Mouse (Mus musculus) forebrain, embryonic 13.5 days (tissue): ENCODE measurements around the gene P3h3. TPM values are rescaled to one million over a fixed set of nuclear protein-coding genes. Genes with fewer than 3 reads are reported as not detected.
"Not testable (repeated sequence)": the region's sequence is repeated elsewhere in the genome, so short reads cannot be mapped to it uniquely, and the experiment has no call there.

Experiments
- ATAC-seq: fragments of 200-750 bp; cut with Nextera tagmentation; 2 replicates; pipeline ENCODE4 v1.8.0; 2017
- H3K27ac ChIP-seq: fragments of 300-500 bp; sonication (generic); 2 replicates; pipeline ENCODE4 v1.5.1; 2015; ENCODE audit warnings: inconsistent platforms, mild to moderate bottlenecking, moderate library complexity
- H3K27me3 ChIP-seq: fragments of 300-500 bp; sonication (generic); 2 replicates; pipeline ENCODE4 v1.6.1; 2015; ENCODE audit warnings: mild to moderate bottlenecking, inconsistent platforms
- H3K36me3 ChIP-seq: fragments of 300-500 bp; sonication (generic); 2 replicates; pipeline ENCODE4 v1.6.1; 2015; ENCODE audit warnings: mild to moderate bottlenecking, inconsistent platforms; ENCODE audit not compliant: poor library complexity, severe bottlenecking
- H3K4me1 ChIP-seq: fragments of 300-500 bp; sonication (generic); 2 replicates; pipeline ENCODE4 v1.6.1; 2015; ENCODE audit warnings: inconsistent platforms
- H3K4me2 ChIP-seq: fragments of 300-500 bp; sonication (generic); 2 replicates; pipeline ENCODE4 v1.6.1; 2015; ENCODE audit warnings: inconsistent platforms, mild to moderate bottlenecking, moderate library complexity
- H3K4me3 ChIP-seq: fragments of 300-500 bp; sonication (generic); 2 replicates; pipeline ENCODE4 v1.5.1; 2015; ENCODE audit warnings: mild to moderate bottlenecking, inconsistent platforms
- H3K9ac ChIP-seq: fragments of 300-500 bp; sonication (generic); 2 replicates; pipeline ENCODE4 v1.6.1; 2015; ENCODE audit warnings: mild to moderate bottlenecking, inconsistent platforms
- H3K9me3 ChIP-seq: fragments of 300-500 bp; sonication (generic); replicated peaks from 2 replicates; pipeline ENCODE4 v1.6.1; 2016; ENCODE audit warnings: inconsistent platforms
- WGBS: fragments of 180-500 bp; shearing (Covaris S2); methylation state at CpG from one replicate; pipeline ENCODE4 v1.1.7; 2015; 5-methylcytosine and 5-hydroxymethylcytosine counted together
- polyA plus RNA-seq: library from polyadenylated mRNA; unstranded; fragments of >200 nt; fragmentation: Nextera tagmentation; extraction: Ambion mirVana; gene quantifications from 2 replicates; pipeline ENCODE4 v1.2.1, GENCODE M21; 2015

The P3h3 gene
- 11.4 and 12.4 TPM in 2 replicates for polyA plus RNA-seq

- peak; percentile 88 for ATAC-seq
- H3K4me2 ChIP-seq = peak within 1 kb of the TSS; percentile 76
- no peaks in the 10 kb centered on the region for H3K27me3 ChIP-seq
- H3K9ac ChIP-seq = peak within 1 kb of the TSS; percentile 97
- WGBS = under 1% methylated on average over 52 of the region's 86 CpGs
- no peaks in the 10 kb centered on the region for H3K9me3 ChIP-seq
- H3K4me3 ChIP-seq = peak within 1 kb of the TSS; percentile 77
- H3K27ac ChIP-seq = peak within 1 kb of the TSS; percentile 97
- peaks cover 20% of the 10 kb centered on the region for H3K36me3 ChIP-seq
- peaks cover 61% of the 10 kb centered on the region for H3K4me1 ChIP-seq
Measured at GRCm38 (mm10) chr6:124856916-124857839, at the start of gene P3h3. Gene P3h3 (minus strand): TSS chr6:124857752.

- Histone ChIP-seq H3K4me2 (peak overlapping the region; percentile 70), H3K27ac (peak overlapping the region; percentile 100), H3K9ac (peak overlapping the region; percentile 82), H3K4me3 (peak overlapping the region; percentile 45), H3K27me3 (peaks cover 3% of the 10 kb centered on the region), H3K36me3 (no peaks in the 10 kb centered on the region; the same call in 1 of the 2 replicates), H3K4me1 (peaks cover 33% of the 10 kb centered on the region), H3K9me3 (no peaks in the 10 kb centered on the region)
- WGBS = 28% methylated on average over 13 of the region's 16 CpGs
- peak; percentile 4; the same call in 1 of the 2 replicates for ATAC-seq
Measured at GRCm38 (mm10) chr6:124904991-124905860, 47.7 kb upstream of the P3h3 start.

GRCm38 (mm10) chr6:124904161-124904981 is 46.8 kb upstream of the P3h3 start:
- 4% methylated on average over 24 of the region's 24 CpGs for WGBS
- peak; percentile 79 for ATAC-seq

GRCm38 (mm10) chr6:124903580-124904151 is 46.1 kb upstream of the P3h3 start:
- Histone ChIP-seq H3K4me3 (peak overlapping the region; percentile 45), H3K27me3 (no peaks in the 10 kb centered on the region), H3K27ac (peak overlapping the region; percentile 100), H3K9me3 (no peaks in the 10 kb centered on the region), H3K4me1 (peaks cover 26% of the 10 kb centered on the region), H3K36me3 (no peaks in the 10 kb centered on the region; the same call in 1 of the 2 replicates), H3K4me2 (peak overlapping the region; percentile 70), H3K9ac (peak overlapping the region; percentile 82)
- under 1% methylated on average over 23 of the region's 23 CpGs for WGBS
- ATAC-seq = peak; percentile 86

More at GRCm38 (mm10) chr6:124904161-124904981, 46.8 kb upstream of the P3h3 start:
- Histone ChIP-seq H3K27me3 (no peaks in the 10 kb centered on the region), H3K4me2 (peak overlapping the region; percentile 70), H3K27ac (peak overlapping the region; percentile 100), H3K36me3 (no peaks in the 10 kb centered on the region; the same call in 1 of the 2 replicates), H3K4me3 (peak overlapping the region; percentile 45), H3K9ac (peak overlapping the region; percentile 82), H3K9me3 (no peaks in the 10 kb centered on the region), H3K4me1 (peaks cover 25% of the 10 kb centered on the region)

- Histone ChIP-seq H3K9ac (no peak overlapping the region), H3K27ac (0 out of 2 replicates have a peak overlapping the region, but pooled peaks have one; percentile 0), H3K4me1 (peaks cover 29% of the 10 kb centered on the region), H3K27me3 (no peaks in the 10 kb centered on the region), H3K4me3 (no peak overlapping the region), H3K9me3 (no peaks in the 10 kb centered on the region), H3K36me3 (no peaks in the 10 kb centered on the region; the same call in 1 of the 2 replicates), H3K4me2 (no peak overlapping the region)
- ATAC-seq = no peak
Measured at GRCm38 (mm10) chr6:124901851-124902250, 44.3 kb upstream of the P3h3 start.

DNA sequence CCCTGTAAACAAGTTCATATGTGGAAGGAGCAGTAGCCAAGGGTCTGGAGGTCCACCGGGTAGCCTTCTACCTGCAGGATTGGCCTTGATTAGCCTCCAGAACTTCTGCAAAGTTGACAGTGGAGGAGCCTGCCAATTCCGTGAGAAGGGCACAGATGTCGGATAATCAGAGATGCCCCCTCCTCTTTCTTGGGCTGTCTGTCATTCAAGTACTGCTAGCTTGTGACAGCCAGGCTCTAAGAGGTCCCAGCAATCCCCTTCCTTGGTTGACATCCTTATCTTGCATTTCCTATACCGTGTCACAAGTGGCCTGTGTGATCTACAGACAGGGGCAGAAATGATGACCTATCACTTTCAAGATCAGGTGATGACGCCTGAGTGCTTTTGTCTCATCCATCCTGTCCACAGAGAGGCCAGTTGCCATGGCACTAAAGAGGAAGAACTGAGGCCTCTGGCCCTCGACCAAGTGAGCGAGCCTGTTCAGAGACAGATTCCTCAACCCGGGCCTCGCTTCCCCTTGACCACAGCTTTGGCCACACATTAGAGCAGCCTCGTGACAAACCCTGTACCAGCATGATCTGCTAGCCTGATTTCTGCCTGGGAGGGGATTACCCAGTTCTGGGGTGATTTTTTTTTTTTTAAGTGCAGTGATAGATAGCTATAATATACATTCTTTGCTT is 43.4 kb upstream of the P3h3 start:
- H3K27ac ChIP-seq = no peak overlapping the region
- no peaks in the 10 kb centered on the region for H3K9me3 ChIP-seq
- H3K4me3 ChIP-seq = no peak overlapping the region
- ATAC-seq = no peak
- no peak overlapping the region; the same call in 1 of the 2 replicates for H3K9ac ChIP-seq
- WGBS = 68% methylated on average over 10 of the region's 10 CpGs
- no peaks in the 10 kb centered on the region for H3K27me3 ChIP-seq
- H3K4me1 ChIP-seq = peaks cover 29% of the 10 kb centered on the region
- H3K4me2 ChIP-seq = no peak overlapping the region
- H3K36me3 ChIP-seq = no peaks in the 10 kb centered on the region

DNA sequence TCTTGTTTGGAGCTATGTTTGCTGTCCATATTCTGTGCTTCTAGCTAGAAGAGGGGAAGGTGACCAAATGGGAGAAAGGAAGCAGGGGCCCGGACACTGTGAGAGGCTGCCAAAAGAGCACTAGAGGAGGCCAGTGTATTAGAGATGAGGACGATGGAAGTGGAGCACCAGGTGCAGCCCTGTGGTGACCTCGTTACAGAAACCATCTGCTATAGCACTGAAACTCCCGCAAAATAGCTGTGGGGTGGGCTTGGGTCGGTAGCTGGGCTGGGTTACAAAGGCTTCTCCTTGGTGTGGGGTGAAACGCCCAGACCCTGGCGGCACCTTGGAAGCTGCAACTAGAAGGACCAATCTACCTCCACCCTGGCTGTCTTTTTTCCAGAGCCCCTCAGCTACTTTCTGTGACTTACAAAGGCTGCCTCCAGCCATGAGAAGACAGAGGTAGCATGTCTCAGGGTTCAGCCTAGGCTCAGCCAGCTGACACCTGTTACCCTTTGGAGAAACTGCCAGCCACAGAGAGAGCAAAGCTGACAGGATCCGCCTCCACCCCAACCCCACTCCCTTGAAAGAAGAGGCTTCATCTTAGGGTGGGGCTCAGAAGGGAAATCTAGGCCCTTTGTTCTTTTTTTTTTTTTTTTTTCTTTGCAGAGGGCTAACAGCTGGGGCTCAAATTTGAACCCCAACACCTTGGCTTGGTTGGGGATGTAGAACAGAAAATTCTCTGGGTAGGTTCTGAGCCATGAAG is 42.7 kb upstream of the P3h3 start:
- no peaks in the 10 kb centered on the region for H3K36me3 ChIP-seq
- 49% methylated on average over 8 of the region's 8 CpGs for WGBS
- H3K4me1 ChIP-seq = peaks cover 25% of the 10 kb centered on the region
- no peak overlapping the region; the same call in 1 of the 2 replicates for H3K9ac ChIP-seq
- no peaks in the 10 kb centered on the region for H3K27me3 ChIP-seq
- no peak overlapping the region for H3K4me3 ChIP-seq
- H3K27ac ChIP-seq = no peak overlapping the region
- no peak for ATAC-seq
- no peak overlapping the region for H3K4me2 ChIP-seq
- no peaks in the 10 kb centered on the region for H3K9me3 ChIP-seq

DNA sequence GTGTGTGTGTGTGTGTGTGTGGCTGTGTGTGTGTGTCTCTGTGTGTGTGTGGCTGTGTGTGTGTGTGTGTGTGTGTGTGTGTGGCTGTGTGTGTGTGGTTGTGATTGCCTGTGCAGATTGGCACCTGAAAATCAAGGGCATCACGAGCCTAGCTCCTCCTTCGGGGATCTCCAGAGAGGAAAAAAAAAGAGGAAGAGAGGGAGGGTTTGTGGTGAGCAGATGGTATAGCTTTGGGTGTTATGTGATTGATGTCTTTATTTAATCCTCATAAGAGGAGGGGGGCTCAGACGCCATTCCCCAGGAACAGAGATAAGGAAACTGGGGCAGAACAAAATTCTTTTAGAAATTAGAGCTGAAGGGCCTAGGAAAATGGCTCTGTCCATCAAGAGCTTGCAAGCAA is 40.8 kb upstream of the P3h3 start:
- WGBS = 47% methylated on average over 3 of the region's 3 CpGs

DNA sequence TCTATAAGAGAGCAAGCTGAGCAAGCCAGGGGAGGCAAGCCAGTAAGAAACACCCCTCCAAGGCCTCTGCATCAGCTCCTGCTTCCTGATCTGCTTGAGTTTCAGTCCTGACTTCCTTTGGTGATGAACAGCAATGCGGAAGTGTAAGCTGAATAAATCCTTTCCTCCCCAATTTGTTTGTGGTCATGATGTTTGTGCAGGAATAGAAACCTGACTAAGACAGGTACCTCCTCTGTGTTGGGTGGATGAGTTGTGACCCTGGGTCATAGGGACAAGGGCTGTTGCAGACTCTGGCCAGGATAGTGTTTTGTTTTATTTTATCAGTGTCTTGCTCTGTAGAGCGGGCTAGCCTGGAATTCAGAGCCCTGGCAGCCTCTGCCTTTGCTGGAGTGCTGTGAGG is 36.6 kb upstream of the P3h3 start:
- not testable (repeated sequence) for H3K27me3 ChIP-seq, H3K36me3 ChIP-seq, H3K4me3 ChIP-seq, H3K4me1 ChIP-seq, H3K27ac ChIP-seq, H3K9me3 ChIP-seq, ATAC-seq, H3K4me2 ChIP-seq, H3K9ac ChIP-seq
- 95% methylated on average over 2 of the region's 2 CpGs for WGBS

More for the DNA sequence above, 40.8 kb upstream of the P3h3 start:
- no peak overlapping the region for H3K4me2 ChIP-seq
- H3K9ac ChIP-seq = no peak overlapping the region
- peak overlapping the region; percentile 59 for H3K27ac ChIP-seq
- no peaks in the 10 kb centered on the region for H3K9me3 ChIP-seq
- H3K4me1 ChIP-seq = peaks cover 9% of the 10 kb centered on the region
- H3K4me3 ChIP-seq = no peak overlapping the region
- no peaks in the 10 kb centered on the region for H3K27me3 ChIP-seq
- no peaks in the 10 kb centered on the region for H3K36me3 ChIP-seq
- peak; percentile 46 for ATAC-seq

DNA sequence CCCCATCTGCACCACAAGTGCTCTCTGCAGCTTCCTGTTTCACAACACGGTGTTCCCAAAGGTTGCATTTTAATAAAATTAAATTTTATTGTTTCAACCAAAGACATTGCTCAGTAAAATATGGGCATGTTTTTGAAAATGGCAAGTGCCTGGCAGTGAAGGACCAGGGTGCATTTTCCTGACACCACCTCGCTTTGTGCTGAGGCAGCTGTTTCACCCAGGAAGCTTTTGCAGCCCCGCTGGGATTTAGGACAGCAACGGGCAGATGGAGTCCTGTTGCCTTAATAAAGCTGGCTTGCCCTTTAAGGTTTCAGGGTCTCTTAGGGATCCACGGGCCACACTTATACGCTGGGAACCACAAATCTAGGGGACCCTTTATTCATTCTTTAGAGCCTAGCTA is 33.4 kb upstream of the P3h3 start:
- H3K36me3 ChIP-seq = no peaks in the 10 kb centered on the region
- WGBS = 69% methylated on average over 6 of the region's 6 CpGs
- H3K4me3 ChIP-seq = no peak overlapping the region
- no peak overlapping the region for H3K9ac ChIP-seq
- no peak for ATAC-seq
- no peaks in the 10 kb centered on the region for H3K27me3 ChIP-seq
- peaks cover 4% of the 10 kb centered on the region; the same call in 1 of the 2 replicates for H3K9me3 ChIP-seq
- no peaks in the 10 kb centered on the region for H3K4me1 ChIP-seq
- no peak overlapping the region for H3K27ac ChIP-seq
- no peak overlapping the region for H3K4me2 ChIP-seq
